Mouse (Mus musculus) forebrain, embryonic 10.5 days (tissue): Measurements from ENCODE around the gene Tmem102. TPM values are rescaled to one million over a fixed set of nuclear protein-coding genes. Genes with fewer than 3 reads are reported as not detected.

Experiments used
- DNase-seq: peaks from one replicate; pipeline ENCODE4 v3.0.0-alpha.2; 2017; ENCODE audit warnings: low spot score; ENCODE audit errors: extremely low spot score
- H3K27ac ChIP-seq: fragments of 300-500 bp; sonication (generic); 2 replicates; pipeline ENCODE4 v1.5.1; 2016; ENCODE audit warnings: mild to moderate bottlenecking
- H3K27me3 ChIP-seq: fragments of 300-500 bp; sonication (generic); 2 replicates; pipeline ENCODE4 v1.6.1; 2016; ENCODE audit warnings: mild to moderate bottlenecking; ENCODE audit not compliant: poor library complexity, severe bottlenecking
- H3K36me3 ChIP-seq: fragments of 300-500 bp; sonication (generic); replicated peaks from 2 replicates; pipeline ENCODE4 v1.6.1; 2016; ENCODE audit warnings: mild to moderate bottlenecking, moderate library complexity
- H3K4me1 ChIP-seq: fragments of 300-500 bp; sonication (generic); 2 replicates; pipeline ENCODE4 v1.6.1; 2016
- H3K4me3 ChIP-seq: fragments of 300-500 bp; sonication (generic); 2 replicates; pipeline ENCODE4 v1.5.1; 2016; ENCODE audit warnings: mild to moderate bottlenecking, moderate library complexity
- H3K9me3 ChIP-seq: fragments of 300-500 bp; sonication (generic); 2 replicates; pipeline ENCODE4 v1.6.1; 2016; ENCODE audit warnings: mild to moderate bottlenecking, moderate library complexity
- WGBS: fragments of 180-500 bp; shearing (Covaris S2); methylation state at CpG from one replicate; pipeline ENCODE4 v1.1.7; 2016; 5-methylcytosine and 5-hydroxymethylcytosine counted together
- polyA plus RNA-seq: library from polyadenylated mRNA; unstranded; fragments of >200 nt; fragmentation: Nextera tagmentation; extraction: Ambion mirVana; gene quantifications from 2 replicates; pipeline ENCODE4 v1.2.1, GENCODE M21; 2016

The Tmem102 gene
- polyA plus RNA-seq, 1 experiment from 2014 or later = 0.95 TPM

GRCm38 (mm10) chr11:69758478-69758970 is 46.9 kb downstream of the Tmem102 start, which contains the start of gene Polr2a:
TSS of gene Polr2a (minus strand) at chr11:69758637.
- no peaks in the 10 kb centered on the region for H3K9me3 ChIP-seq
- H3K36me3 ChIP-seq = peaks cover 13% of the 10 kb centered on the region
- peak; percentile 98 for DNase-seq
- WGBS = under 1% methylated on average over 36 of the region's 36 CpGs
- H3K27ac ChIP-seq = peak within 1 kb of the TSS; percentile 97
- H3K4me3 ChIP-seq = peak within 1 kb of the TSS; percentile 66
- H3K27me3 ChIP-seq = no peaks in the 10 kb centered on the region
- H3K4me1 ChIP-seq = peaks cover 59% of the 10 kb centered on the region

GRCm38 (mm10) chr11:69758090-69758456 is 47.4 kb downstream of the Tmem102 start:
- H3K9me3 ChIP-seq = no peaks in the 10 kb centered on the region
- H3K4me3 ChIP-seq = peak overlapping the region; percentile 66
- H3K27ac ChIP-seq = peak overlapping the region; percentile 97
- under 1% methylated on average over 26 of the region's 26 CpGs for WGBS
- H3K4me1 ChIP-seq = peaks cover 61% of the 10 kb centered on the region
- no peaks in the 10 kb centered on the region for H3K27me3 ChIP-seq
- DNase-seq = peak; percentile 88
- peaks cover 13% of the 10 kb centered on the region for H3K36me3 ChIP-seq

GRCm38 (mm10) chr11:69757303-69758089 is 47.9 kb downstream of the Tmem102 start:
- H3K9me3 ChIP-seq = no peaks in the 10 kb centered on the region
- H3K4me1 ChIP-seq = peaks cover 66% of the 10 kb centered on the region
- H3K36me3 ChIP-seq = peaks cover 13% of the 10 kb centered on the region
- peak overlapping the region; percentile 66 for H3K4me3 ChIP-seq
- no peak for DNase-seq
- WGBS = 47% methylated on average over 9 of the region's 9 CpGs
- no peaks in the 10 kb centered on the region for H3K27me3 ChIP-seq
- peak overlapping the region; percentile 97 for H3K27ac ChIP-seq

GRCm38 (mm10) chr11:69754701-69755100 is 50.7 kb downstream of the Tmem102 start:
- no peaks in the 10 kb centered on the region for H3K27me3 ChIP-seq
- peak overlapping the region; percentile 66; the same call in 1 of the 2 replicates for H3K4me3 ChIP-seq
- H3K9me3 ChIP-seq = no peaks in the 10 kb centered on the region
- H3K4me1 ChIP-seq = peaks cover 49% of the 10 kb centered on the region
- peaks cover 19% of the 10 kb centered on the region for H3K36me3 ChIP-seq
- WGBS = 69% methylated on average over 3 of the region's 3 CpGs
- no peak for DNase-seq
- H3K27ac ChIP-seq = no peak overlapping the region

- H3K27ac ChIP-seq = no peak overlapping the region
- DNase-seq = no peak
- H3K9me3 ChIP-seq = no peaks in the 10 kb centered on the region
- peaks cover 23% of the 10 kb centered on the region for H3K36me3 ChIP-seq
- no peak overlapping the region for H3K4me3 ChIP-seq
- peaks cover 44% of the 10 kb centered on the region for H3K4me1 ChIP-seq
- H3K27me3 ChIP-seq = no peaks in the 10 kb centered on the region
- WGBS = 92% methylated on average over 5 of the region's 5 CpGs
Observed at GRCm38 (mm10) chr11:69754233-69754632, 51.2 kb downstream of the Tmem102 start.

Other genes starting within 250 kb of the Tmem102 start
- 27.9 and 28.7 TPM in 2 replicates for gene Efnb3, start 245.4 kb downstream of the Tmem102 start, polyA plus RNA-seq
- 46.4 and 51.1 TPM in 2 replicates for gene Wrap53, start 225.4 kb downstream of the Tmem102 start, polyA plus RNA-seq
- 192 and 194 TPM in 2 replicates for gene Trp53, start 225.3 kb downstream of the Tmem102 start, polyA plus RNA-seq
- gene Atp1b2, start 199.7 kb downstream of the Tmem102 start, polyA plus RNA-seq = 4.3 and 4.6 TPM in 2 replicates
- not detected in 2 replicates for gene Shbg, start 187.7 kb downstream of the Tmem102 start, polyA plus RNA-seq
- 13.7 and 15.4 TPM in 2 replicates for gene Sat2, start 183.6 kb downstream of the Tmem102 start, polyA plus RNA-seq
- gene Fxr2, start 172.6 kb downstream of the Tmem102 start, polyA plus RNA-seq = 32.5 and 34.6 TPM in 2 replicates
- gene Sox15, start 150.3 kb downstream of the Tmem102 start, polyA plus RNA-seq = not detected in 2 replicates
- gene Mpdu1, start 143.0 kb downstream of the Tmem102 start, polyA plus RNA-seq = 81.8 and 82.9 TPM in 2 replicates
- gene Cd68, start 139.5 kb downstream of the Tmem102 start, polyA plus RNA-seq = 5.5 and 5.8 TPM in 2 replicates
- gene Eif4a1, start 133.2 kb downstream of the Tmem102 start, polyA plus RNA-seq = 725 and 747 TPM in 2 replicates
- gene Senp3, start 123.5 kb downstream of the Tmem102 start, polyA plus RNA-seq = 127 and 128 TPM in 2 replicates
- gene Tnfsf13, start 119.8 kb downstream of the Tmem102 start, polyA plus RNA-seq = 0.20 TPM in 1 of 2 replicates, not detected in the other
- gene Tnfsf12, start 109.8 kb downstream of the Tmem102 start, polyA plus RNA-seq = 1.1 and 1.6 TPM in 2 replicates
- gene Tnfsfm13, start 109.5 kb downstream of the Tmem102 start, polyA plus RNA-seq = 0.44 and 0.55 TPM in 2 replicates
- 32.9 and 34.5 TPM in 2 replicates for gene Polr2a, start 47.0 kb downstream of the Tmem102 start, polyA plus RNA-seq
- 0.14 TPM in 1 of 2 replicates, not detected in the other for gene Slc35g3, start 43.7 kb downstream of the Tmem102 start, polyA plus RNA-seq
- 0.46 and 0.77 TPM in 2 replicates for gene Zbtb4, start 39.7 kb downstream of the Tmem102 start, polyA plus RNA-seq
- gene Chrnb1, start 9.7 kb downstream of the Tmem102 start, polyA plus RNA-seq = 1.0 and 1.5 TPM in 2 replicates
- gene Fgf11, start 3.8 kb downstream of the Tmem102 start, polyA plus RNA-seq = 0.73 TPM in 2 replicates
- not detected in 2 replicates for gene Gm39566, start 9.7 kb upstream of the Tmem102 start, polyA plus RNA-seq
- gene Spem2, start 12.8 kb upstream of the Tmem102 start, polyA plus RNA-seq = not detected in 2 replicates
- 0.19 TPM in 1 of 2 replicates, not detected in the other for gene Spem1, start 16.6 kb upstream of the Tmem102 start, polyA plus RNA-seq
- 4.7 and 5.2 TPM in 2 replicates for gene Nlgn2, start 32.2 kb upstream of the Tmem102 start, polyA plus RNA-seq
- gene Tmem256, start 32.9 kb upstream of the Tmem102 start, polyA plus RNA-seq = 259 and 290 TPM in 2 replicates
- 67.5 and 67.6 TPM in 2 replicates for gene Plscr3, start 40.8 kb upstream of the Tmem102 start, polyA plus RNA-seq
- 0.79 and 1.9 TPM in 2 replicates for gene Tnk1, start 53.1 kb upstream of the Tmem102 start, polyA plus RNA-seq
- gene Tmem95, start 72.4 kb upstream of the Tmem102 start, polyA plus RNA-seq = not detected in 2 replicates
- gene Kctd11, start 75.8 kb upstream of the Tmem102 start, polyA plus RNA-seq = 4.8 and 6.7 TPM in 2 replicates
- gene Acap1, start 89.9 kb upstream of the Tmem102 start, polyA plus RNA-seq = 0.84 and 1.3 TPM in 2 replicates
- gene 2810408A11Rik, start 95.4 kb upstream of the Tmem102 start, polyA plus RNA-seq = 11.9 and 12.2 TPM in 2 replicates
- gene Neurl4, start 95.4 kb upstream of the Tmem102 start, polyA plus RNA-seq = 14.3 and 14.8 TPM in 2 replicates
- 92.4 and 97.3 TPM in 2 replicates for gene Gps2, start 108.3 kb upstream of the Tmem102 start, polyA plus RNA-seq
- 2,970 and 2,997 TPM in 2 replicates for gene Eif5a, start 116.3 kb upstream of the Tmem102 start, polyA plus RNA-seq
- 5.7 and 6.4 TPM in 2 replicates for gene Ybx2, start 130.2 kb upstream of the Tmem102 start, polyA plus RNA-seq
- 14.2 and 15.7 TPM in 2 replicates for gene Slc2a4, start 142.6 kb upstream of the Tmem102 start, polyA plus RNA-seq
- 19.7 and 21.9 TPM in 2 replicates for gene Cldn7, start 159.2 kb upstream of the Tmem102 start, polyA plus RNA-seq
- 21.5 and 23.4 TPM in 2 replicates for gene Ctdnep1, start 175.5 kb upstream of the Tmem102 start, polyA plus RNA-seq
- 159 TPM in 2 replicates for gene Elp5, start 176.9 kb upstream of the Tmem102 start, polyA plus RNA-seq
- 318 and 331 TPM in 2 replicates for gene Gabarap, start 185.5 kb upstream of the Tmem102 start, polyA plus RNA-seq
- gene Phf23, start 190.2 kb upstream of the Tmem102 start, polyA plus RNA-seq = 94.5 and 96.2 TPM in 2 replicates
- 44.3 and 51.6 TPM in 2 replicates for gene Dvl2, start 195.0 kb upstream of the Tmem102 start, polyA plus RNA-seq
- gene Acadvl, start 209.8 kb upstream of the Tmem102 start, polyA plus RNA-seq = 41.0 and 44.1 TPM in 2 replicates
- gene Dlg4, start 211.3 kb upstream of the Tmem102 start, polyA plus RNA-seq = 13.8 and 15.5 TPM in 2 replicates
- gene Asgr1, start 248.5 kb upstream of the Tmem102 start, polyA plus RNA-seq = 0.71 and 1.2 TPM in 2 replicates